Mouse (Mus musculus) ovary, adult 18-20 months (tissue): ENCODE measurements around the gene Ly9.

Experiments used
- DNase-seq: peaks from one replicate; pipeline ENCODE4 v3.0.0; 2022; ENCODE audit warnings: low spot score, mixed read lengths

Ly9 gene

GRCm38 (mm10) chr1:171607176-171607575 is at the start of gene Ly9:
TSS of gene Ly9 (minus strand) at chr1:171607410.
- DNase-seq, result no peak

GRCm38 (mm10) chr1:171652734-171653133 is 45.5 kb upstream of the Ly9 start, which contains the start of gene Slamf7:
TSS of gene Slamf7 (minus strand) at chr1:171653035.
- DNase-seq, result no peak

- DNase-seq, result no peak
Measured at GRCm38 (mm10) chr1:171648840-171649239, 41.6 kb upstream of the Ly9 start.

- no peak for DNase-seq
Measured at GRCm38 (mm10) chr1:171647716-171648115, 40.5 kb upstream of the Ly9 start.

- no peak for DNase-seq
Measured at GRCm38 (mm10) chr1:171646429-171646940, 39.3 kb upstream of the Ly9 start.

GRCm38 (mm10) chr1:171643612-171644011 is 36.4 kb upstream of the Ly9 start:
- DNase-seq, result no peak

GRCm38 (mm10) chr1:171640796-171641195 is 33.6 kb upstream of the Ly9 start:
- no peak for DNase-seq

- DNase-seq, result no peak
Measured at GRCm38 (mm10) chr1:171638686-171639085, 31.5 kb upstream of the Ly9 start.

- DNase-seq, result no peak
Measured at GRCm38 (mm10) chr1:171637101-171637500, 29.9 kb upstream of the Ly9 start.

GRCm38 (mm10) chr1:171635696-171636095 is 28.5 kb upstream of the Ly9 start:
- DNase-seq, result no peak

- no peak for DNase-seq
Measured at GRCm38 (mm10) chr1:171631447-171631846, 24.2 kb upstream of the Ly9 start.

- DNase-seq, result no peak
Measured at GRCm38 (mm10) chr1:171630912-171631311, 23.7 kb upstream of the Ly9 start.

- DNase-seq, result no peak
Measured at GRCm38 (mm10) chr1:171630041-171630440, 22.8 kb upstream of the Ly9 start.

- no peak for DNase-seq
Measured at GRCm38 (mm10) chr1:171629168-171629567, 22.0 kb upstream of the Ly9 start.

- no peak for DNase-seq
Measured at GRCm38 (mm10) chr1:171627801-171628200, 20.6 kb upstream of the Ly9 start.

- no peak for DNase-seq
Measured at GRCm38 (mm10) chr1:171620091-171620490, 12.9 kb upstream of the Ly9 start.

GRCm38 (mm10) chr1:171619645-171620044 is 12.4 kb upstream of the Ly9 start:
- DNase-seq, result no peak

- DNase-seq, result no peak
Measured at GRCm38 (mm10) chr1:171619001-171619400, 11.8 kb upstream of the Ly9 start.

- no peak for DNase-seq
Measured at GRCm38 (mm10) chr1:171616881-171617515, 9.8 kb upstream of the Ly9 start.

GRCm38 (mm10) chr1:171613962-171614361 is 6.8 kb upstream of the Ly9 start:
- DNase-seq, result no peak

- no peak for DNase-seq
Measured at GRCm38 (mm10) chr1:171610781-171611180, 3.6 kb upstream of the Ly9 start.

GRCm38 (mm10) chr1:171610026-171610425 is 2.8 kb upstream of the Ly9 start:
- no peak for DNase-seq

- no peak for DNase-seq
Measured at GRCm38 (mm10) chr1:171606656-171607055, 554 bp downstream of the Ly9 start.

- DNase-seq, result no peak
Measured at GRCm38 (mm10) chr1:171604686-171605085, 2.5 kb downstream of the Ly9 start.
